Mouse (Mus musculus) CH12.LX (cell line): ENCODE measurements around the gene Zeb2. TPM values are rescaled to one million over a fixed set of nuclear protein-coding genes. Genes with fewer than 3 reads are reported as not detected.
A peak's percentile ranks its signal among the peaks of the same experiment; 100 is the strongest.

Experiments used
- DNase-seq: peaks from one replicate; pipeline ENCODE4 v3.0.0-alpha.2; 2013; ENCODE audit errors: extremely low read depth
- H3K27ac ChIP-seq: 2 replicates; pipeline ENCODE4 v1.5.1; 2012; ENCODE audit warnings: low read depth, mild to moderate bottlenecking, control low read depth, moderate library complexity; ENCODE audit not compliant: insufficient read depth
- H3K27me3 ChIP-seq: replicated peaks from 2 replicates; pipeline ENCODE3; 2012; ENCODE audit warnings: inconsistent platforms
- H3K36me3 ChIP-seq, 2 experiments: replicated peaks in 1 of 2; 2 replicates each; pipeline versions ENCODE3 to v1.6.1; 2012; ENCODE audit warnings: inconsistent platforms in 1 of 2, low read length in 1 of 2, mild to moderate bottlenecking in 1 of 2, mixed read lengths in 1 of 2, moderate library complexity in 1 of 2; ENCODE audit not compliant: control insufficient read depth in 1 of 2, insufficient read depth in 1 of 2
- H3K4me1 ChIP-seq, 2 experiments: 2 replicates each; pipeline ENCODE4 v1.6.1; 2012; ENCODE audit warnings: inconsistent platforms in 1 of 2, moderate library complexity in 1 of 2; ENCODE audit not compliant: insufficient read depth in 2 of 2, control insufficient read depth in 1 of 2
- H3K4me2 ChIP-seq: 2 replicates; pipeline ENCODE4 v1.6.1; 2012; ENCODE audit warnings: low read depth, mild to moderate bottlenecking, control low read depth; ENCODE audit not compliant: poor library complexity, insufficient read depth, severe bottlenecking
- H3K4me3 ChIP-seq, 3 experiments: fragments of 150-350 bp in 1 of 3; sonication (generic) in 1 of 3; replicated peaks in 1 of 3; 2 replicates each; pipeline versions ENCODE3 to v1.5.1; 2011 to 2012; ENCODE audit warnings: low read depth in 2 of 3, low read length in 2 of 3, mild to moderate bottlenecking in 2 of 3, moderate library complexity in 2 of 3, control low read depth in 1 of 3, improper control_type of control experiment in 1 of 3, inconsistent platforms in 1 of 3, mixed read lengths in 1 of 3; ENCODE audit not compliant: poor library complexity in 1 of 3
- H3K79me2 ChIP-seq: replicated peaks from 2 replicates; pipeline ENCODE4 v1.6.1; 2012; ENCODE audit warnings: mild to moderate bottlenecking, moderate library complexity; ENCODE audit not compliant: control insufficient read depth, poor library complexity, insufficient read depth, severe bottlenecking; ENCODE audit errors: extremely low read depth
- H3K9ac ChIP-seq: 2 replicates; pipeline ENCODE4 v1.6.1; 2012; ENCODE audit warnings: low read depth, mild to moderate bottlenecking, control low read depth, moderate library complexity; ENCODE audit not compliant: insufficient read depth
- H3K9me3 ChIP-seq: replicated peaks from 2 replicates; pipeline ENCODE3; 2012; ENCODE audit warnings: low read length, inconsistent platforms, mixed read lengths
- BHLHE40 ChIP-seq: IDR thresholded peaks from 2 replicates; pipeline ENCODE4 v1.6.1; 2011; ENCODE audit warnings: mild to moderate bottlenecking, low read depth, low read length, improper control_type of control experiment
- CHD1 ChIP-seq: IDR thresholded peaks from 2 replicates; pipeline ENCODE4 v1.6.1; 2012; ENCODE audit warnings: low read depth, low read length, improper control_type of control experiment, inconsistent platforms
- CHD2 ChIP-seq: IDR thresholded peaks from 2 replicates; pipeline ENCODE4 v1.6.1; 2011; ENCODE audit warnings: low read length, improper control_type of control experiment
- CTCF ChIP-seq, 2 experiments: IDR thresholded peaks in 1 of 2; conservative IDR thresholded peaks in 1 of 2; 2 replicates each; pipeline ENCODE4 v1.5.1; 2011 to 2012; ENCODE audit warnings: low read depth in 2 of 2, low read length in 2 of 2, improper control_type of control experiment in 1 of 2, inconsistent platforms in 1 of 2, mild to moderate bottlenecking in 1 of 2, moderate library complexity in 1 of 2
- E2F4 ChIP-seq: IDR thresholded peaks from 2 replicates; pipeline ENCODE4 v1.6.1; 2011; ENCODE audit warnings: low read depth, low read length, improper control_type of control experiment; ENCODE audit not compliant: insufficient replicate concordance
- ELF1 ChIP-seq: IDR thresholded peaks from 2 replicates; pipeline ENCODE4 v1.6.1; 2014; ENCODE audit warnings: low read depth, mild to moderate bottlenecking, inconsistent platforms, low read length, improper control_type of control experiment
- EP300 ChIP-seq: IDR thresholded peaks from 2 replicates; pipeline ENCODE4 v1.6.1; 2011; ENCODE audit warnings: low read length, improper control_type of control experiment
- ETS1 ChIP-seq: conservative IDR thresholded peaks from 2 replicates; pipeline ENCODE4 v1.6.1; 2012; ENCODE audit warnings: low read depth, mild to moderate bottlenecking, inconsistent platforms, low read length, improper control_type of control experiment, moderate library complexity
- HCFC1 ChIP-seq: IDR thresholded peaks from 2 replicates; pipeline ENCODE4 v1.6.1; 2012; ENCODE audit warnings: low read depth, mild to moderate bottlenecking, inconsistent platforms, low read length, improper control_type of control experiment
- IRF4 ChIP-seq: IDR thresholded peaks from 2 replicates; pipeline ENCODE4 v1.6.1; 2014; ENCODE audit warnings: low read depth, mild to moderate bottlenecking, inconsistent platforms, low read length, improper control_type of control experiment
- JUND ChIP-seq: conservative IDR thresholded peaks from 2 replicates; pipeline ENCODE4 v1.6.1; 2011; ENCODE audit warnings: low read depth, low read length, improper control_type of control experiment
- KAT2A ChIP-seq: IDR thresholded peaks from 2 replicates; pipeline ENCODE4 v1.6.1; 2012; ENCODE audit warnings: low read length, improper control_type of control experiment, inconsistent platforms; ENCODE audit not compliant: insufficient replicate concordance
- MAX ChIP-seq: IDR thresholded peaks from 2 replicates; pipeline ENCODE4 v1.6.1; 2011; ENCODE audit warnings: low read length, improper control_type of control experiment
- MAZ ChIP-seq: IDR thresholded peaks from 2 replicates; pipeline ENCODE4 v1.6.1; 2012; ENCODE audit warnings: low read depth, mild to moderate bottlenecking, inconsistent platforms, low read length, improper control_type of control experiment, moderate library complexity
- MEF2A ChIP-seq: IDR thresholded peaks from 2 replicates; pipeline ENCODE4 v1.6.1; 2014; ENCODE audit warnings: low read depth, mild to moderate bottlenecking, inconsistent platforms, low read length, improper control_type of control experiment, borderline replicate concordance
- MXI1 ChIP-seq: IDR thresholded peaks from 2 replicates; pipeline ENCODE4 v1.6.1; 2011; ENCODE audit warnings: mild to moderate bottlenecking, low read depth, low read length, improper control_type of control experiment
- MYC ChIP-seq: IDR thresholded peaks from 2 replicates; pipeline ENCODE4 v1.6.1; 2011; ENCODE audit warnings: low read depth, mild to moderate bottlenecking, improper control_type of control experiment, low read length
- NELFE ChIP-seq: IDR thresholded peaks from 2 replicates; pipeline ENCODE4 v1.6.1; 2011; ENCODE audit warnings: low read depth, low read length, improper control_type of control experiment
- POLR2A ChIP-seq: IDR thresholded peaks from 2 replicates; pipeline ENCODE4 v1.6.1; 2011; ENCODE audit warnings: low read depth, mild to moderate bottlenecking, improper control_type of control experiment, low read length
- POLR2AphosphoS2 ChIP-seq: IDR thresholded peaks from 2 replicates; pipeline ENCODE4 v1.6.1; 2011; ENCODE audit warnings: low read depth, low read length, improper control_type of control experiment
- RAD21 ChIP-seq: IDR thresholded peaks from 2 replicates; pipeline ENCODE4 v1.6.1; 2011; ENCODE audit warnings: low read depth, mild to moderate bottlenecking, low read length, improper control_type of control experiment, moderate library complexity
- RCOR1 ChIP-seq: conservative IDR thresholded peaks from 2 replicates; pipeline ENCODE4 v1.6.1; 2012; ENCODE audit warnings: low read depth, mild to moderate bottlenecking, inconsistent platforms, low read length, improper control_type of control experiment
- SMC3 ChIP-seq: IDR thresholded peaks from 2 replicates; pipeline ENCODE4 v1.6.1; 2011; ENCODE audit warnings: low read depth, low read length, improper control_type of control experiment
- TBP ChIP-seq: conservative IDR thresholded peaks from 2 replicates; pipeline ENCODE4 v1.6.1; 2011; ENCODE audit warnings: low read depth, low read length, improper control_type of control experiment
- TCF12 ChIP-seq: IDR thresholded peaks from 2 replicates; pipeline ENCODE4 v1.6.1; 2014; ENCODE audit warnings: low read depth, mild to moderate bottlenecking, inconsistent platforms, low read length, improper control_type of control experiment
- ZC3H11A ChIP-seq: IDR thresholded peaks from 2 replicates; pipeline ENCODE4 v1.6.1; 2012; ENCODE audit warnings: low read depth, mild to moderate bottlenecking, inconsistent platforms, low read length, improper control_type of control experiment
- ZKSCAN1 ChIP-seq: IDR thresholded peaks from 2 replicates; pipeline ENCODE4 v1.6.1; 2012; ENCODE audit warnings: low read depth, inconsistent platforms, low read length, improper control_type of control experiment, borderline replicate concordance
- ZMIZ1 ChIP-seq: IDR thresholded peaks from 2 replicates; pipeline ENCODE4 v1.6.1; 2012; ENCODE audit warnings: low read depth, mild to moderate bottlenecking, inconsistent platforms, low read length, improper control_type of control experiment
- ZNF384 ChIP-seq: IDR thresholded peaks from 2 replicates; pipeline ENCODE4 v1.6.1; 2012; ENCODE audit warnings: low read depth, low read length, improper control_type of control experiment, inconsistent platforms
- dilution Hi-C: fragments of 300-500 bp; cut with MboI; formaldehyde crosslinking; loops from 2 replicates; pipeline ENCODE4 v1.14.3; 2020; ENCODE audit warnings: low sequenced_read_pairs; ENCODE audit not compliant: extremely low pct_unique_long_range_greater_than_20kb, extremely low pct_ligation_motif_present
- in situ Hi-C: fragments of 300-500 bp; cut with MboI; formaldehyde crosslinking; loops from 3 replicates; pipeline ENCODE4 v1.14.3; 2019; ENCODE audit warnings: low sequenced_read_pairs, low pct_ligation_motif_present, low pct_unique_long_range_greater_than_20kb, mixed read lengths
- polyA plus RNA-seq: library from polyadenylated mRNA; unstranded; fragments of >175 nt; gene quantifications from 2 replicates; pipeline ENCODE4 v1.2.1, GENCODE M21; 2012; ENCODE audit warnings: low read depth; ENCODE audit not compliant: insufficient read length
- total RNA-seq, 2 experiments: library from RNA; depleted of rRNA; stranded (reverse); fragments of 300-350 nt in 1 of 2; fragments of >200 nt in 1 of 2; gene quantifications; 2 replicates each; pipeline ENCODE4 v1.2.3; 2012 to 2014

Gene Zeb2
- total and polyA plus RNA-seq, 3 experiments, result 12.9 to 25.8 (median 20.8) TPM

- no peak overlapping the region for H3K27ac ChIP-seq
- peak; percentile 17 for DNase-seq
- no peak for TF ChIP-seq TCF12
- no peak for TF ChIP-seq ETS1
- TF ChIP-seq EP300, result no peak
- no peak for TF ChIP-seq MEF2A
- no peak for TF ChIP-seq ZKSCAN1
- TF ChIP-seq POLR2A, result no peak
- no peak for TF ChIP-seq RCOR1
- TF ChIP-seq BHLHE40, result no peak
- TF ChIP-seq RAD21, result no peak
- TF ChIP-seq TBP, result no peak
- TF ChIP-seq MAZ, result no peak
- no peak for TF ChIP-seq CHD1
- TF ChIP-seq E2F4, result no peak
- TF ChIP-seq POLR2AphosphoS2, result no peak
- no peak for TF ChIP-seq SMC3
- TF ChIP-seq JUND, result no peak
- TF ChIP-seq CTCF (conservative IDR thresholded peaks at IDR 0.05 in 1 of 2, IDR thresholded peaks at IDR 0.05 in 1 of 2; ENCODE audit: low read depth in 2 of 2, low read length in 2 of 2), result no peak
- dilution Hi-C loops, result no loop called here
- in situ Hi-C loops, result no loop called here
- no peaks in the 10 kb centered on the region for H3K27me3 ChIP-seq
- H3K4me2 ChIP-seq, result no peak overlapping the region
- no peak overlapping the region for H3K4me3 ChIP-seq
- no peak overlapping the region for H3K9ac ChIP-seq
- H3K9me3 ChIP-seq, result peaks cover 4% of the 10 kb centered on the region
- no peaks in the 10 kb centered on the region for H3K36me3 ChIP-seq
- H3K79me2 ChIP-seq, result no peaks in the 10 kb centered on the region
- peaks cover 3 to 10% of the 10 kb centered on the region in 2 experiments for H3K4me1 ChIP-seq
These were observed 26.0 kb upstream of the Zeb2 start for GRCm38 (mm10) chr2:45143162-45143561.

GRCm38 (mm10) chr2:45138906-45139305 lies 21.7 kb upstream of the Zeb2 start:
- Histone ChIP-seq H3K4me1 (peaks cover 3 to 10% of the 10 kb centered on the region in 2 experiments), H3K9me3 (peaks cover 4% of the 10 kb centered on the region), H3K4me3 (no peak overlapping the region), H3K79me2 (no peaks in the 10 kb centered on the region), H3K9ac (no peak overlapping the region), H3K27ac (no peak overlapping the region), H3K27me3 (no peaks in the 10 kb centered on the region), H3K36me3 (no peaks in the 10 kb centered on the region), H3K4me2 (no peak overlapping the region)
- in situ Hi-C loops (no loop called here), dilution Hi-C loops (no loop called here)
- TF ChIP-seq MEF2A, result no peak
- no peak for TF ChIP-seq CHD2
- TF ChIP-seq CTCF (conservative IDR thresholded peaks at IDR 0.05 in 1 of 2, IDR thresholded peaks at IDR 0.05 in 1 of 2; ENCODE audit: low read depth in 2 of 2, low read length in 2 of 2), result no peak
- TF ChIP-seq RCOR1, result no peak
- TF ChIP-seq ZNF384, result no peak
- TF ChIP-seq IRF4, result peak; percentile 62
- TF ChIP-seq HCFC1, result no peak
- no peak for TF ChIP-seq RAD21
- TF ChIP-seq ZMIZ1, result no peak
- no peak for TF ChIP-seq ELF1
- peak; percentile 67 for TF ChIP-seq JUND
- TF ChIP-seq ZKSCAN1, result no peak
- TF ChIP-seq MAX, result no peak
- no peak for TF ChIP-seq ETS1
- no peak for TF ChIP-seq MYC
- no peak for TF ChIP-seq NELFE
- no peak for TF ChIP-seq MXI1
- TF ChIP-seq KAT2A, result no peak
- TF ChIP-seq MAZ, result no peak
- no peak for TF ChIP-seq CHD1
- TF ChIP-seq EP300, result peak; percentile 53; the same call in 1 of the 2 replicates
- TF ChIP-seq ZC3H11A, result no peak
- DNase-seq, result peak; percentile 33
